Mouse (Mus musculus) thymus, adult 2 months (tissue): Measurements from ENCODE around the gene P2ry13.

Source experiments
- CTCF ChIP-seq: fragments of 200-500 bp; IDR thresholded peaks from 2 replicates; pipeline ENCODE4 v1.5.1; 2012; ENCODE audit warnings: mild to moderate bottlenecking, control low read depth, low read length, moderate library complexity, borderline replicate concordance; ENCODE audit not compliant: control insufficient read depth, poor library complexity, insufficient read depth; ENCODE audit errors: extremely low read depth
- POLR2A ChIP-seq: fragments of 200-500 bp; IDR thresholded peaks from 2 replicates; pipeline ENCODE4 v1.6.1; 2012; ENCODE audit warnings: mild to moderate bottlenecking, low read length, control low read depth, moderate library complexity; ENCODE audit not compliant: control insufficient read depth, poor library complexity, insufficient read depth; ENCODE audit errors: extremely low read depth

- TF ChIP-seq CTCF (no peak), POLR2A (no peak)
Observed at GRCm38 (mm10) chr3:59222303-59222702, 11.6 kb upstream of the P2ry13 start.
